Mouse (Mus musculus) lung, postnatal 0 days (tissue): Measurements from ENCODE around the gene Arhgap15. TPM values are rescaled to one million over a fixed set of nuclear protein-coding genes. Genes with fewer than 3 reads are reported as not detected.
A peak's percentile ranks its signal among the peaks of the same experiment; 100 is the strongest.

ENCODE experiments used
- ATAC-seq: fragments of 200-750 bp; cut with Nextera tagmentation; 2 replicates; pipeline ENCODE4 v1.8.0; 2017; ENCODE audit warnings: moderate library complexity
- DNase-seq: peaks from one replicate; pipeline ENCODE4 v3.0.0-alpha.2; 2016; ENCODE audit warnings: low spot score
- H3K27ac ChIP-seq: fragments of 300-500 bp; sonication (generic); 2 replicates; pipeline ENCODE4 v1.5.1; 2014; ENCODE audit warnings: antibody characterized with exemption, mild to moderate bottlenecking, low read length, mixed read lengths
- H3K27me3 ChIP-seq: fragments of 300-500 bp; sonication (generic); replicated peaks from 2 replicates; pipeline ENCODE4 v1.6.1; 2014; ENCODE audit warnings: low read length, mixed read lengths; ENCODE audit not compliant: insufficient read depth
- H3K36me3 ChIP-seq: fragments of 300-500 bp; sonication (generic); 2 replicates; pipeline ENCODE4 v1.6.1; 2014; ENCODE audit warnings: low read length, mixed read lengths; ENCODE audit not compliant: insufficient read depth
- H3K4me1 ChIP-seq: fragments of 300-500 bp; sonication (generic); 2 replicates; pipeline ENCODE4 v1.6.1; 2014; ENCODE audit warnings: antibody characterized with exemption, low read depth, low read length, mixed read lengths; ENCODE audit not compliant: insufficient read depth
- H3K4me2 ChIP-seq: fragments of 300-500 bp; sonication (generic); replicated peaks from 2 replicates; pipeline ENCODE4 v1.6.1; 2014; ENCODE audit warnings: low read depth, mild to moderate bottlenecking, low read length, moderate library complexity, mixed read lengths
- H3K4me3 ChIP-seq: fragments of 300-500 bp; sonication (generic); 2 replicates; pipeline ENCODE4 v1.5.1; 2014; ENCODE audit warnings: low read depth, low read length
- H3K9ac ChIP-seq: fragments of 300-500 bp; sonication (generic); replicated peaks from 2 replicates; pipeline ENCODE4 v1.6.1; 2014; ENCODE audit warnings: low read depth, mild to moderate bottlenecking
- H3K9me3 ChIP-seq: fragments of 300-500 bp; sonication (generic); 2 replicates; pipeline ENCODE4 v1.6.1; 2016; ENCODE audit warnings: low read length, mixed read lengths
- CTCF ChIP-seq: IDR thresholded peaks from 2 replicates; pipeline ENCODE4 v1.5.1; 2016; ENCODE audit warnings: antibody characterized with exemption, mild to moderate bottlenecking
- EP300 ChIP-seq: IDR thresholded peaks from 2 replicates; pipeline ENCODE4 v1.6.1; 2016; ENCODE audit warnings: antibody characterized with exemption, mild to moderate bottlenecking, control low read depth
- WGBS: fragments of 180-500 bp; shearing (Covaris S2); extraction: QIAGEN DNeasy Blood & Tissue Kit; methylation state at CpG from one replicate; pipeline ENCODE4 v1.1.7; 2014; 5-methylcytosine and 5-hydroxymethylcytosine counted together
- polyA plus RNA-seq: library from polyadenylated mRNA; unstranded; fragments of >200 nt; fragmentation: Nextera tagmentation; extraction: Ambion mirVana; gene quantifications from 2 replicates; pipeline ENCODE4 v1.2.1, GENCODE M21; 2015

Gene Arhgap15
- polyA plus RNA-seq, 1 experiment from 2014 or later: 1.5 TPM

GRCm38 (mm10) chr2:44184476-44184875 lies 435.9 kb downstream of the Arhgap15 start:
- no peak for ATAC-seq
- H3K27me3 ChIP-seq: no peaks in the 10 kb centered on the region
- WGBS: 75% methylated on average over 10 of the region's 10 CpGs

DNA sequence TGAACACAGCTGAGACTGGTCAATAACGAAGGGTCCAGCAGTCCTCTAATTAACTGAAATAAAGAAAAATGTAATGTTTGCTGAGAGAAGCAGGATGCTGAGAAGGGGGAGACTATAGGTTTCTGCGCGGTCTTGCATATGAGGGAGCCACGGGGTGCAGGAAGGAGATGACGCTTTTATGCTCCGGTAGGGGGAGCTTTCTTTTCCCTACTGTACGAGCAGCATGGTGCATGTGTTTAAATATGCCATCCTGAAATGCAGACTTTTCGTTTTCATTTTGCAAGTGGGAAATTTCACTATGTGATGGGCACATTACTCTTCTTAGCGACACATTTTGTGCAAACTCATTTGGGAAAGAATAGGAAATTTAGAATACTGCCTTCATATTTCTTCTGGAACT lies 442.1 kb downstream of the Arhgap15 start:
- WGBS: 85% methylated on average over 9 of the region's 9 CpGs
- ATAC-seq (no peak), DNase-seq (no peak)
- no peak overlapping the region for H3K4me3 ChIP-seq
- H3K4me1 ChIP-seq: no peaks in the 10 kb centered on the region
- no peak overlapping the region for H3K4me2 ChIP-seq
- H3K27ac ChIP-seq: no peak overlapping the region
- no peaks in the 10 kb centered on the region for H3K9me3 ChIP-seq
- TF ChIP-seq EP300 (no peak), CTCF (no peak)
- H3K9ac ChIP-seq: no peak overlapping the region
- no peaks in the 10 kb centered on the region for H3K27me3 ChIP-seq
- H3K36me3 ChIP-seq: no peaks in the 10 kb centered on the region

More at GRCm38 (mm10) chr2:44184476-44184875, 435.9 kb downstream of the Arhgap15 start:
- Histone ChIP-seq H3K9ac (no peak overlapping the region), H3K9me3 (no peaks in the 10 kb centered on the region), H3K4me3 (no peak overlapping the region), H3K36me3 (no peaks in the 10 kb centered on the region), H3K4me2 (no peak overlapping the region), H3K27ac (no peak overlapping the region), H3K4me1 (no peaks in the 10 kb centered on the region)
- DNase-seq: no peak
- no peak for TF ChIP-seq EP300
- no peak for TF ChIP-seq CTCF

DNA sequence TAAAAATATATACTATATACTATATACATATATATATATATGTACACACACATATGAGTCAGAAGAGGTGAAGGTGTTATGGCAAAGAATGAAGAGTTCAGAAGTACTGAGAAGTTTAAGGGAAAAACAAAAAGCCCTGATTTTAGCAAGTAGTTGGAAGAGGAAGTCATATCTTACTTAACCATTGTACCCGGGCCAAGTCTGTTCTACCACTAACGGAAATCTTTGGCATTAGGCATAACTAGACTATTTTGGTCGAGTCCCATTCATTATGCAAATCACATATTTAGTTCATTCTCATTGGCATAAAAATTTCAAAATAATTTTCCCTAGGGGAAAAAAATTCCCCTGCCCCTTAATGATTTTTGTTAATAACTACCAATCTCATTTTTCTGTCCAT lies 443.4 kb downstream of the Arhgap15 start:
- Histone ChIP-seq H3K27ac (no peak overlapping the region), H3K4me1 (no peaks in the 10 kb centered on the region), H3K27me3 (no peaks in the 10 kb centered on the region), H3K9ac (no peak overlapping the region), H3K4me2 (no peak overlapping the region), H3K36me3 (no peaks in the 10 kb centered on the region), H3K9me3 (no peaks in the 10 kb centered on the region), H3K4me3 (no peak overlapping the region)
- ATAC-seq (no peak), DNase-seq (peak; percentile 25)
- WGBS: 66% methylated on average over 3 of the region's 3 CpGs
- no peak for TF ChIP-seq EP300
- no peak for TF ChIP-seq CTCF

DNA sequence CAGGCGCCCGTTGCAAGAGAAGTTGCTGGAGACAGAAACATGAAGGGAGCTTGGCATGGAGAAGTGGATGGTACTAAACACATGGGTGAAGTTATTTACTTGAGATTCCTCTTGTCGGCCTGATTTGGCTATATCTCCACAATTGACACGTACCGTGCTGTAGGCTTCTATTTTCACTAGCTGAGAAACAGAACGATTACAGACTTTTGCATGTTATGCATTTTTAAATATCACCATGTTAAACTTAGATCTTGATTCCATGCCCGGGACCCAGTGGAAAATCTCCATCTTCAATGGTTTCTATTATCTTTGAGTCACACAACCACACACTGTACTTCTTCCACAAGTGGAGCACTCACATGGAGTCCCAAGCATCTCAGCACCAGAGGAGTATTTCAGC lies 466.9 kb downstream of the Arhgap15 start:
- TF ChIP-seq CTCF (no peak), EP300 (no peak)
- no peak overlapping the region for H3K27ac ChIP-seq
- H3K4me3 ChIP-seq: no peak overlapping the region
- H3K4me2 ChIP-seq: no peak overlapping the region
- H3K4me1 ChIP-seq: no peaks in the 10 kb centered on the region
- ATAC-seq: no peak
- no peaks in the 10 kb centered on the region for H3K9me3 ChIP-seq
- H3K27me3 ChIP-seq: no peaks in the 10 kb centered on the region
- WGBS: 90% methylated on average over 7 of the region's 7 CpGs
- no peak for DNase-seq
- H3K9ac ChIP-seq: no peak overlapping the region
- no peaks in the 10 kb centered on the region for H3K36me3 ChIP-seq

DNA sequence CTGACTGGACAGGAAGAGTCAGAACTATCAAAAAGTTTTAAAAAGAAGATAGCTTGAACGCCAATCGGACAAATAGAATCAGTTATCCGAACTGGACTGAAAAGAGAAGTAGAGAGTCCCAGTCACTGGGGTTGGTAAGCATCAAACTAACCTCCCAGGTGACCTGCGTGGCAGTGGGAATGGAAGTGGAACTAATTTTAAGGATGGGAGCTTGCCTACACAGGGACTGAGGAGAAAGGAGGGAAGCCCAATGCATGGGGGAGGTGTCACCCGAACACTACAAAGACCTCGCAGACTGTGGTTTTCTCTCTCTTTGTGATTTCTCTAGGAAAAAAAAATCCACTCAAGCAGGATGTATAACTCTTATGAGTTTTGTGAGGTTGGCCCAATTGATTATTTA lies 469.2 kb downstream of the Arhgap15 start:
- no peak overlapping the region for H3K4me3 ChIP-seq
- H3K4me1 ChIP-seq: no peaks in the 10 kb centered on the region
- H3K27ac ChIP-seq: no peak overlapping the region
- WGBS: 88% methylated on average over 6 of the region's 6 CpGs
- H3K36me3 ChIP-seq: no peaks in the 10 kb centered on the region
- H3K27me3 ChIP-seq: no peaks in the 10 kb centered on the region
- H3K9me3 ChIP-seq: no peaks in the 10 kb centered on the region
- no peak for TF ChIP-seq CTCF
- no peak for TF ChIP-seq EP300
- no peak for ATAC-seq
- no peak for DNase-seq
- no peak overlapping the region for H3K9ac ChIP-seq
- no peak overlapping the region for H3K4me2 ChIP-seq

DNA sequence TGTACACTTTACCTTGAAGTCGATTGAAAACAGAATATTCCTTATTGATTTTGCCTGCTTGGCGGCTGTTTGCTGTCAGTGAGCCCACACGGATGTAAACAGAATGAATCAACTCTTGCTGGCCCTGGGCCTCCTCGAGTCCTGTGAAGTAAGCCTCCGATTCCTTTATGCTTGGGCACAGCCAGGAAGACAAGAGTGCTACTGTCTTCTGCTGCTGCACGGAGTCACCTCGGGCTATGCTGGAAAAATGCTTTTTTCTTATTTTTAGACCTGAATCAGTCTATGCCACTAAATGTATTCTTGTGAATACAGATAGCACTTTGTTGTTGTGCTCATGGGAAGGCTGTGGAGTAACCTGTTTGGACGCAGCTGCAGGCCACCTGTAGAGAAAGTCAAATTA lies 469.7 kb downstream of the Arhgap15 start:
- TF ChIP-seq CTCF: no peak
- no peak for TF ChIP-seq EP300
- Histone ChIP-seq H3K4me2 (no peak overlapping the region), H3K9ac (no peak overlapping the region), H3K36me3 (no peaks in the 10 kb centered on the region), H3K27me3 (no peaks in the 10 kb centered on the region), H3K4me3 (no peak overlapping the region), H3K4me1 (no peaks in the 10 kb centered on the region), H3K27ac (no peak overlapping the region), H3K9me3 (no peaks in the 10 kb centered on the region)
- WGBS: 54% methylated on average over 8 of the region's 8 CpGs
- ATAC-seq (no peak), DNase-seq (no peak)

GRCm38 (mm10) chr2:44221686-44222085 lies 473.1 kb downstream of the Arhgap15 start:
- DNase-seq (peak; percentile 11), ATAC-seq (no peak)
- Histone ChIP-seq H3K9me3 (no peaks in the 10 kb centered on the region), H3K27ac (no peak overlapping the region), H3K4me2 (no peak overlapping the region), H3K4me3 (no peak overlapping the region), H3K36me3 (no peaks in the 10 kb centered on the region), H3K9ac (no peak overlapping the region), H3K4me1 (no peaks in the 10 kb centered on the region), H3K27me3 (no peaks in the 10 kb centered on the region)
- no peak for TF ChIP-seq EP300
- no peak for TF ChIP-seq CTCF
- WGBS: 30% methylated on average over 2 of the region's 2 CpGs
